Mouse (Mus musculus): ENCODE measurements around the gene Slc28a1.
A peak's percentile ranks its signal among the peaks of the same experiment; 100 is the strongest.
"Not testable (repeated sequence)": the region's sequence is repeated elsewhere in the genome, so short reads cannot be mapped to it uniquely, and the experiment has no call there.

Gene Slc28a1

GRCm38 (mm10) chr7:81173931-81174330 is 59.3 kb downstream of the Slc28a1 start:
- DNase-seq: no peak

- DNase-seq: no peak
These were observed 60.1 kb downstream of the Slc28a1 start for GRCm38 (mm10) chr7:81174654-81175053.

DNA sequence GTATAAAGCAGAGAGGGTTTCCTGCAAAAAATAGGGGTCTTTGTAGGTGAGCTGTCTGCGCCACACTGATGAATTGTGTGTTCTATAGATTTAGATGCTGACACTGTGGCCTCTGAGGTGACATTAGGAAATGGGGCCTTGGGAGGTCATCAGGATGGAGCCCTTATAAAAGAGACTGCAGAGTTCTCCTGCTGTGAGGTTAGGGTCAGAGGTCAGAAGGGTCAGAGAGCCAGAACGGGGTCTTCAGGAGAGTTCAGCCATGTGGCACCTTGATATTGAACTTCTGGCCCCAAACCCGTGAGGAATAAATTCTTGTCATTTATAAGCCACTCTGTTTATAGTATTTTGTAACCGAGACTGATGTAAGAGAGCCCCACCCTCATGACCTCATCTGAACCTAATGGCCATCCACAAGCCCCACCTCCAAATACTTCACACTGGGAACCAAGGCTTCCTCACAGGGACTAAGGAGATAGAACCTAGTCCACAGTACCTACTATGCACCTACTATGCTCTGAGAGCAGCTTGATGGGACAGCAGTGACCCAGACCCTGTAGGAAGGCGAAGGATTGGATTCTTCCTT is 61.7 kb downstream of the Slc28a1 start:
- peak; percentile 28 for DNase-seq

DNA sequence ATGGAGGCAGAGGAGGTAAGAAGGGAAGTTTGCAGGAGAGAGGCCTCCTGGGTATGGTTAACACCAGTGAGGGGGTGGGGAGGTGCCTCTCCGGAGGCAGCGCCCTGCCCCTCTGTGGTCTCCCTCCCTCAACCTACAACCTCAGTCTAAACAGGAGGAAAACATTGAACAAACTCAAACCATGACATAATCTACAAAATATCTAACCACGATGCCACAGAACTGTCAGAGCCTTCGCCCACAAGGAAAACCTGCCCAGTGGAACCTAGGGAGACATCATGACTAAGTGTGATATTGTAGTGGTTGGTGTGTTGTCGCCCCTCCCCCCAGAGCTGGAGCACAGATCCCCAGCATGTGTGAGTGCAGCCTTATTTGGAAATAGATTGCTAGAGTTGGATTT is 64.9 kb downstream of the Slc28a1 start:
- DNase-seq: no peak

- DNase-seq: no peak
These were observed 68.0 kb downstream of the Slc28a1 start for GRCm38 (mm10) chr7:81182492-81183175.

DNA sequence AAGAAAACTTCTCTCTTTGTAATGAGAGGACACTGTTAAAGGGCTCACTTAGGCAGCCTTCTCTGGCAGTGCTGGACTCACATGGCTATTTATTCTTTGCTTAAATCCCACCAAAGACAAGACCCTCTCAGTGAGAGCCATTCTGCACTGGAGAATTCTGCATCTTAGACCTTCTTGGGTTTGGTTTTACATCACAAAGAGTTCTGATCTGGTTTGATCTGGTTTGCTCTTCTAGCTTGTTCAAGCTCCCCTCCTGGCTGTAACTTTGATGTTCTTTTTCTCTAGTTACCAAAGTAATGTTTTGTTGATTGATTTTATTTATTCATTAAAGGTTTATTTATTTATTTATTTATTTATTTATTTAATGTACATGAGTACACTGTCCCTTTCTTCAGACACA is 68.6 kb downstream of the Slc28a1 start:
- DNase-seq: no peak

- DNase-seq: no peak
These were observed 69.5 kb downstream of the Slc28a1 start for GRCm38 (mm10) chr7:81184136-81184535.

DNA sequence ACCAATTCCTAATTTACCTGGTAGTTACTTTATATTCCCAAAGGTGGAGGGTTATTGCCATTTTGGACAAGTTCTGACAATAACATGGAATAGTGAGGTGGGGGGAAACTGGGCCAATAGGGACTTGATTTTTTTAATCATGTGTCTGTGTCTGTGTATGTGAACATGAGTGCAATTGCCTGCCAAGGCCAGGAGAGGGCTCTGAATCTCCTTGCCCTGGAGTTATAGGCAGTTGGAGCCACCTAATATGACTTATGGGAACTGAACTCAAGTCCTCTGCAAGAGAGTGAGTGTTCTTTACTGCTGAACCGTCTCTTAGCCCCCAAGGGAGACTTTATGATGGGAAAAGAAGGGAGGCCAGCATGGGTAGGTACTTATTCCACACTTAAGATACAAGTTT is 70.1 kb downstream of the Slc28a1 start:
- no peak for DNase-seq

DNA sequence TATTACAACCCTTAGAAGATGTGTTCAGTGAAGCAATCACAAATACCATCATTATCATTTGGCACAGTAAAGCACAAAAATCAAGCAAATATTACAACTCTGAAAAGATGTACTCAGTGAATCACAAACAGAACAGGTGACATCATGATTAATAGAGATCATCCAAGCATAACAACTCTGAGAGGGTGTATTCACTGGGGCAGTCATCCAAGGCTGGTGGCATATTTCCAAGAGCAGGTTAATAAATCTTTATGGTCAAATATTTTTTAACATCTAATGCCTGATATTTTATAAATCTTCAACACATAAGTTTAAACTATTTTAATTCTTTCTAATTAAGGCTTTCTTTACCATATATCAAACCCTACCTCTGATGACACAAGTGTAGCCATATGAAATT is 71.4 kb downstream of the Slc28a1 start:
- not testable (repeated sequence) for DNase-seq

DNA sequence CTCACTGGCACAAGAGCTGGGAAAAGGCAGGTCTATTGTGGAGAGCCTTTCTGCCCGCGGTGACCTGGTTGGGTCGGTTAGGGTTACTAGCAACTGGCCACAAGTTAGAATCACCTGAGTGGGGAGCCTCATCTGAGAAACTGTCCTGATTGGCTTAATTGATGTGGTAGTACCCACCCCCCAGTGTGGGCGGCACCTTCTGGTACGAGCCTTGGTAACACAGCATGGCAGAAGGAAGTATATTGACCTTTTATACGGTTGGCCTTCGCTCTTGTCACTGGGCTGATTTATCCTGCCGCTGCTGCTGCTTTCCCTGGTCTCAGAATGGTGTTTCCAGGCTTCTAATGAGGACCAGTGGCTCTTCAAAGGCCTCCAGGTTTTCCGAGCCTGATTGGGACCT is 74.6 kb downstream of the Slc28a1 start:
- DNase-seq: no peak

GRCm38 (mm10) chr7:81195509-81195908 is 80.9 kb downstream of the Slc28a1 start:
- DNase-seq: no peak

DNA sequence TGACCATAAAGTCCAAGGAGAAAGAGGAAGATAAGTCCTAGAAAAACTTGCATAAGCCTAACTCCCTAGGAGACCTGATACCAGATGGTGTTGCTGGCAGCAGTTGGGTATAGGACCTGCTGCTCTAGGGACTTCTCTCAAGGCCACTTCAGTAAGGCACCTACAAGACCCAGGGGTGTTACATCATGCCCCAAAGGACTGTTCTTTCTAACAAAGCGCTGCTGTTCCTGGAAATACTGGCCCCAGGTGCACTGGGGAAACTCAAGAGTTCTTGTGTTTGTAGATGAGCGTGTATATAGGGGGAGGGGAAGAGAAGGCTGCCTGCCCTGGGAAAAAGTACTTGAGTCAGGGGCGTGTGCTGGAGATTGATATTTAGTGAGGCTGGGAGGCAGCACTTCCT is 82.2 kb downstream of the Slc28a1 start:
- no peak for DNase-seq

- peak; percentile 70 for DNase-seq
These were observed 83.9 kb downstream of the Slc28a1 start for GRCm38 (mm10) chr7:81198538-81198937.

DNA sequence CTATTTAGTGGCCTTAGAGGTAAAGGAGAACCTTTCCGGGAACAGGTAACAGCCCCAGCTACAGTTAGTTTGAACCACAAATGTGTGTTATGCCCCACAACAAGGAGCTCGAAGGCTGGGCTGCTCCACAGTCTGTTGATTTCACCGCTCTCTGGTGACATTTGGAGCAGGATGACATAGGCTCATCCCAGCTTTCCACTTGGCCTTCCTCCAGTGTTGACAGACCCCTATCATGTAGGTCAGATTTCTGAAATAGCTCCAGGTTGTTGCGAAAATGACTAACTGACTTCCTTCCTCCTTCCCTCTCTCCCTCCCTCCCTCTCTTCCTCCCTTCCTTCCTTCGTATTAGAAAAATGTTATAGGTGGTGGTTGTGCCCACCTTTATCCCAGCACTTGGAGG is 84.5 kb downstream of the Slc28a1 start:
- peak; percentile 57 for DNase-seq

DNA sequence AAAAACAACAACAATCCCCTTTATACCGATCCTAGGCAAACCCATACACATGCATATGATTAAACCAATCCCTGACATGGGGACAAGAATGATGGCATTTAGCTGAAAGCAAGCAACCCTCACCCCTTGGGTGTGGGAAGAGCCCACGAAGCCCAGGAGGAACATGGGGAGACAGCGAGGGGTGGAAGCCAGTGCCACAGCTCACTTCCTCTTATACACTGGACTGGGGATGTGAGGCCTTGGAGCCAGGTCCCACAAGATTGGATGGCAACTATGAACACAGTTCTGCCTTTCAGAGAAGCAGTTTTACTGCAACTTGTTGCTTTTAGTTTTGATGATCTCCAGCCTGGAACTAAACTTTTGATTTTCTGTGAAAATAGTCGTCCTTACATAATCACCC is 85.2 kb downstream of the Slc28a1 start:
- no peak for DNase-seq

- DNase-seq: no peak
These were observed 87.8 kb downstream of the Slc28a1 start for GRCm38 (mm10) chr7:81202389-81202788.

DNA sequence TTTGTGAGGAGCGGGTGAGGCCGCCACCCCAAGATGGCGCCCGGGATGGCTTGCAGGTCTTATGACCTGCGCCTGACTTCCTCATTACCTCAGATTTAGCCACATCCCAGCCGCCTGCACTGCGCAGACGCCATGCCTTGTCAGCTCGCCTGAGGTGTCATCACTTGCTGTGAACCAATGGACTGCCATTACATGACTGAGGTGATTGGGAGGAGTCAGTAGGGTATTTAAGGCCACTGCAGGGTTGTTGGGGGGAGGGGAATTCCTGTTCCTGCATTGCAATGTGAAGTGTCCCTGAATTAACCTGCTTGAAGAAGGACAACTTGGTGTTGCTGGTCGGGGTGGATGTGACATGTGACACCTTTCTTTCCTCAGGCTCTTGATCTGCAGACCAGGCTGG is 89.0 kb downstream of the Slc28a1 start:
- DNase-seq: not testable (repeated sequence)

DNA sequence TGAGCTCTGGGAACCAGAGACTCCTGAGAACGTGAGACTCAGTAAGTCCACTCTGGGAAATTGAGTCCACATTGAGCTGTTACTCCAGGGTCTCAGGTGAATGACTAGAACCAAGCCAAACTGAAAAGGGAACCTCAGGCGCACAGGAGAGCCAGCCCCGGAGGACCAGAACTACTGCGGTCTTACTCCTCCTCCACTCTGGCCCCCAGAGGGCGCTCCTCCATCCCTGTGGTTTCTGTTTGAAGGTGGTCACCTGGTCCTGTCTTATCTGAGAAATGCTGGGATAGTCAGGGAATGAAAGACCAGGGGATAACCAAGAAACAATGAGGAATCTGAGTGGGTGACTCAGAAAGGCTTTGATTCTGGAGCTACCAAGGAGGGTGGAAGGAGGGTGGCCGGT is 94.3 kb downstream of the Slc28a1 start:
- DNase-seq: peak; percentile 81

DNA sequence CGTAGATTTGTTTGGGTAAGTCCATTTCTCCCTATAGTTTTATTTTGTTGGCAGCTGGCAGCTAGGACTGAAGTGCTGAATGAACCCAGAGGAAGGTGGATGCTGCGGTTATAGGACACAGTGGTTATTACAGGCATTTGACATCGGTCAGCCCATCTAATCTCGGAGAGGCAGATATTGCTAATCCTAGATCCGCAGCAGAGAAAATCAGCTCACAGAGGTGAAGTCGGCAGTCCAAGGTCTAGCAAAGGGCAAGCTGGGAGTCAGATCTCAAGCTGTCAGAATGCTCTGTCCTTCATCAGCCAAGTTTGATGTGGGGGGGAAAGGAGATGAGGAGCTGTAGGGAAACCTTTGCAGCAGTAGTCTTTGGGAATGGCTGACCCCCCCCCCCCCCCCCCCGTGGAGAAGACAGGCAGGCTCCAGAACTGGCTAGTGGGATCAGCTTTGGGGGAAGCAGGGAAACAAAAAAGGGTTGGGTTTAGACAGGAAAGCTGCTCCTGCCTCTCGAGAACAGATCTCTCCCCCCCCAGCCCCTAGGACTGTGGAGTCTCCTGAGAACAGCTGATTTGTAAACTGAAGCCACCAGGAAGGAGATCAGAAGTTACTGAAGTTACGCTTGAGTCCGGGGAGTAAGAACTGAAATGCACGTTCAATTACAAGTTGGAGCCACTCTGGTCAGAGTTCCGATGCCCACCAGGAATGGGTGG is 95.5 kb downstream of the Slc28a1 start:
- DNase-seq: no peak

- DNase-seq: peak; percentile 37
These were observed 97.2 kb downstream of the Slc28a1 start for GRCm38 (mm10) chr7:81211760-81212159.

GRCm38 (mm10) chr7:81212261-81212681 is 97.7 kb downstream of the Slc28a1 start:
- DNase-seq: peak; percentile 67

GRCm38 (mm10) chr7:81212697-81213346 is 98.2 kb downstream of the Slc28a1 start:
- DNase-seq: peak; percentile 97

- DNase-seq: peak; percentile 32
These were observed 99.0 kb downstream of the Slc28a1 start, which contains the start of gene Pde8a for GRCm38 (mm10) chr7:81213347-81214152. Pde8a (plus strand) TSS chr7:81213596.

Measured in lung, postnatal 10 days (tissue).